Mouse (Mus musculus): Measurements from ENCODE around the gene Csk.

Gene Csk

DNA sequence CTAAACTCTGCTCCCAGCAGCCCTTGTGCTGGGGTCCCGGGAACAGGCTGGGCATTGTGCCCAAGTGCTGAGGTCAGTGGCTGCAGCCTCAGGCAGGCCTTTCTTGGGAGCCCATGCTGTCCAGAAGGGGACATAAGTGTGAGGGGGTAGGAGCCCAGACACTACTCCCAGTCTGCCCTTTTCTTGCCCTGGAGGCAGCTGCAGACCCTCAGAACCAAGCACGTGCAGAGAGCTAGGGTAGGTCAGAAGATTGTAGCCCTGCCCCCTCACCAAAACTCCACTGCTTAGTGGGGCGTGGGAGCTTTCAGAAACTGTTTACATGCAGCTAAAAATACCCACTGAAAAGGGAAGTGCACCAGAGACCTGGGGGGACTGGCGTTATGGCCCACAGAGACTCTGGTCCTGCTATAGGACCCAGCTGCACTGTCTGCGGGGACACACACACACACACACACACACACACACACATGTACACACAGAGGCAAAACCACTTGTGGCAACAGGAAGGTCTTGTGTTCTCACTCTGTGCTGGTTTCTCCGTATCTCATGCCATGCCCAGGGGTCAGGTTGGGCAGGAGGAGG is 15.6 kb downstream of the Csk start:
- peak; percentile 69 for DNase-seq (ENCODE audit: low read depth)

DNA sequence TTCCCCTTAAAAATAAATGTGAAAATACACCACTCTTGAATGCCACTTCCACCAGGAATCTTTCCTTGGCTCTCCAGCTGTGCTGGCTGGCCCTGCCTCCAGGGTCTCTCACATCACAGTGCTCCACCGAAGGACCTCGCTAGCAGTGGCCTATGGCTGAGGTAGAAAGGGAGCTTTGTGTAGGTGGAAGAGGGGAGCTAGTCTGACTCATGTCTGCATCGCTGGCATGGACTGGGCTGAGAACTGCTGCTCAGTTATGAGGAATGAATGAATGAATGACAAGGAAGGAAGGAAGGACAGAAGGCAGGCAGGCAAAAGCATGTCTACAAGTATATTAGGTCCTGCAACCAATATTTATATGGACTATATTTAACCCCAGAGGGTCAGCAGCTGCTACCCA is 16.2 kb downstream of the Csk start:
- DNase-seq (ENCODE audit: low read depth): peak; percentile 57

DNA sequence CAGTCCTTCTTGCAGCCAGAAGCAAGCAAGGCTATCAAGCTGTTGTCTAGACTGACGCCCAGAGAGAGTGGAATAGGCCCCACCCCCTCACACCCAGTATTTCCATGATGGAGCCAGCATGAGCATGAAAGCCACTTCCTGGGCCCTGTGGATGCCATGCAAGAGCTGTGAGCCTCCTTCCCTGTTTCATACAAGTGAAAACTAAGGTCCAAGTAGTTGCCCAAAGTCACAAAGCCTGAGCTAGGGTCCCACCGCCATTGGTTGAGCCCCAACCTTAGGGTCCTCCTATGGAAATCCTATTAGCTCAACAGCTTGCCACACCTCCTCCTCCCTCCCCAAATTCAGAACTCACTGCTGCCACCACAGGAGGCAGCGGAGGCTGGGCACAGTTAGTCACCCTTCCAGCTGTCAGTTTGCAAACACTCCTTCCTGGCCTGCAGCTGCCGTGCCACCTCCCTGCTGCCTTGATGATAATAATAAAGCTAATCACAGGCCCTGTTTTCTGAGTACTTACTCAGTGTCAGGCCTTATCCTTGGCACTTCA is 19.9 kb downstream of the Csk start:
- peak; percentile 41 for DNase-seq (ENCODE audit: low read depth)

DNA sequence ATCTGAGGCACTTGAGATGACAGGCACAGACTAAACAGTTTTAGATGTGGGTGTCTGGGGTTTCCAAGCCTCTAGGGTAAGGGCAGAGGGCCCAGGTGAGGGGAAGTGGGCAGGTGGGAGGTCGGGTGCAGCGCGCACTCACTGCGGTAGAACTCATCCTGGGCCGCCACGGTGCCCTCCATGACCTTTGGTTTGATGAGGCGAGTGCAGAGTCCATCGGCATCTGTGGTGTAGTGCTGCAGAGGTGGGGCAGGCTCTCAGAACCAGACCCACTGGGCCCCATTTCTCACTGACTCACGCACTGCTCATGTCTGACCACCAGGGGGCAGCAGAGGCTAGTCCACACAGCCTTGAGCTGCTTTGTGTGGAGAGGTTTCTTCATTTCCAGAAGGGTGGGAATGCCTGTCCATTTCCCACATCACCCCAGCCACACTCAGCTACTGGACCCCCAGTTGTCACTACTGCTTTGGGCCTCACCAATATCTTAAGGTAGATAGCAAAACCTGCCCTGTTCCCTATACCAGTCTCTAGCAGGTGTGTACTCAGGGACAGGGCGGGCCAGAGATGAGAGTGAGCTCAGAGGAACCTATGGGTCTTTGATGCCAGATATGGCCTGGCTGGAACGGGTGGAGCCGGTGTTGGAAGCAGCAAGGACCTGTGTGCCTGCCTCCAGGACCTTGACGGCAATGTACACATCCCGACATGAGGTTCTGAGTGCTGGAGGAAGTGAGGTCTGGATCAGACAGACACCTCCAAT is 24.1 kb downstream of the Csk start:
- DNase-seq (ENCODE audit: low read depth): peak; percentile 89

DNA sequence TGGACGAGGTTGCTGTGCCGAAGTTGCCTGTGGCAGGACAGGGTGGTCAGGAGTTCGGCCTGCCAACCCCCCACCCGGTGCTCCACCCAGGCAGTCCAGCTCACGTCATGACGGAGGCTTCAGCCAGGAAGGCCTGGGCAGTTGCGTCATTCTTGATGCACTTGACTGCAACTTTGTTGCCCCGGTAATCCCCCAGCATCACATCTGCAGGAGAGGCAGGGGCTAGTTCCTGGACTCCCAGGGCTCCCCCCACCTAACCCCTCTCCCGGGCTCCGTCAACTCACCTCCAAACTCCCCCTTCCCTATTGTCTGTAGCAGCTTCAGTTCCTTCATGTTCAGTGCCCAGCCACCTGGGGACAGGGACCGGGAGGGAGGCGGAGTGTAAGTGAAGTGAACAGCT is 24.7 kb downstream of the Csk start:
- no peak for DNase-seq (ENCODE audit: low read depth)

DNA sequence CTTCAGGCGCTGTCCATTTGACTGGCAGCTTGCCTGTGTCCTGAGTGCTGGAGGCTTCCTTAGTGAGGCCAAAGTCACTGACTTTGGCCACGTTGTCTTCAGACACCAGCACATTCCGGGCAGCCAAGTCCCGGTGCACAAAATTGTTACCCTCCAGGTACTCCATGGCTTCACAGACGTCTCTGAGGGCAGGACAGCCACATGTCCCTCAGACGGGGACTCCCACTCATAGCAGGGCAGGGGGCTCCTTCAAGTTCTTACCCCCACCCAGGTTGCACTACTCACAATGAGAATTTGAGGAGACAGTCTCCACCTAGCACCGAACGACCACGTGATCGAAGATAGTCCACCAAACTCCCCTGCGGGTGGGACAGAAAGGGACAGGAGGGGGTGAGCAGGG is 25.5 kb downstream of the Csk start:
- no peak for DNase-seq (ENCODE audit: low read depth)

DNA sequence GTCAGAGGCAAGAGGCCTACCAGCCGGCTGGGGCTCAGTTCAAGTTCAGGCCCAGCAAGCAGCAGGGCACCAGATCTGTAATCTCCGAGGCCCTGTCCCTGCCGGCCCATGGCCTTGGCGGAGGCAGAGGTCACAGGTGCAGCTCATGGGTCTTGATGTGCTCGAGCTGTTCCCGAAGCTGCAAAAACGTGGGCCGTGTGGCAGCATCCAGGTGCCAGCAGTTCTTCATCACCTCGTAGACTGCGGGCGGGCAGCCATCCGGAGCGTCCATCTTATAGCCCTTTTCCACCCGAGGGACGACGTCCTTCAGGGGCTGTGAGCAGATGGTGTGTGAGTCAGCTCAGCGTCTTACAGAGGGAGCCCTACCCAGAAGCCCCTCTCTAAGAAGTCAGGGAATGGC is 26.2 kb downstream of the Csk start:
- no peak for DNase-seq (ENCODE audit: low read depth)

DNA sequence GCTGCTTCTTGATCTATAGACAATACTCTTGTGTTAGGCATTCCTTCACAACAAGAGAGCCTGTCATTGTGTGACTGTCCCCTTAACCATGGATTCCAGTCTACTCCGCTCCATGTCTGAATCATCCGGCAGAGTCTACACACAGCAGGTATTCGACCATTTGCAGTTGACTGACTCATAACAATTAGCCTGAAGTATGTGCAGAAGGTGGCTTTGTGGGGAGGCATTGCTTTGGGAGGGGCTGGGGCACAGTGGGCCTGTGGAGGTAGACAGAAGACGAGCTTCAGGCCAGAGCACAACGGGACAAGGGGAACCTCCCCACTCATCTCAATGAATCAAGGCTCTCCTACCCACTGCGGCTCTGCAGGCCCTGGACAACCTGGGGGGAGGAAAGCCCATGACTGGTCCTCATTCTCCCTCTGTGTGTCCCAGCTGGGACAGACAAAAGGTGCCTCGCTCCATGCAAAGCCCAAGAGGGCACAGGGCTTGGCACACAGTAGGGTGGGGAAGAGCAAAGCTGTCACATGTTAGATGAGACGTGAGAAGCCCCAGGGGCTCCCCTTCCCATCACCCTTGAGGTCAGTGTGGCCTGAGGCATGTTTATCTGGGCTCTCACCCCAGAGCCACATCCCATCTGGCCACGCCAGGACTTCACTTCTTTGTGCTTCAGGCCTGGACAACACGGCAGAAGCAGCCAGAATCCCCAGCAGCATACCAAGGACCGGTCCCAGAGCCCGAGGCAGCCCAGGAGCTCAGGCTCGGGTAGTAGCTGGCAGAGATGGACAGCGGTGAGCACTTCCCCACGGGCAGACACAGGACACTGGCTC is 27.5 kb downstream of the Csk start:
- peak; percentile 59 for DNase-seq (ENCODE audit: low read depth)

DNA sequence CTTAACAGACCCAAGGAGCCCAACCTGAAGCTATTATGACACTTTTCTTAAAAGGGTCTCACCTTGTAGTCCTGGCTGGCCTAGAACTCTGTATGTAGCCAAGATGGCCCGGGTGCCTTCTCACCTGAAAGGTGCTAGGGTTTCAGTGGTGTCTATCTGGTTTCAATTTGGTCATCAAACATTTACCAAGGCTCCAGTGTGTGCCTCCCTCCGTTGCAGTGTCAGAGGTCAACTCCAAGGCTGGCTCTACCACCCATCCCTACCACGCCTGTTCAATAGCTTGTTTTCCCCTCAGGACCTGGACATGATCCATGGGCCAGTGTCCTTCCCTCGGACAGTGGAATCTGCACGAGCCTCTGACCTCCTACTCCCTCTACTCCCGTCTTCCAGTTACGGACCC is 29.1 kb downstream of the Csk start:
- DNase-seq (ENCODE audit: low read depth): no peak

DNA sequence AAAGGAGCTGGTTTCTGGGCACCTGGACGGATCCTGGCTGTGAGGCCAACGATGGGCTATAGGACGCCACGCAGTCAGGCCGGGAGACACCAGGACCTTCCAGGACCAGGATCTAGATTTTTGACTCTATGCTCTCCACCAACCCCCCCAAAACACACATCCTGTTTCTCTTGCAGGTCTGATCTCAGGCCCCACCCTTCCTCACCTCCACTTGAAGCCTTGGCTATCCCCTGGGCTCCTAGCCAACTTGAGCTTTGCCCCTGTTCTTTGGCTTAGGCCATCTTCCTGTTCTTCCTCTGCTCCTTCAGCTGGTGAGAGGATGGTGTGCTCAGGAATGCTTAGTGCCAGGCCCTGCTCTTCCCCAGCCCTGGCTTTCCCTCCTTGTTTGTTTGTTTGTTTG is 32.8 kb downstream of the Csk start, which contains the start of gene Lman1l:
Gene Lman1l (minus strand): TSS at position 101 of the 400 bp plus-strand sequence.
- DNase-seq (ENCODE audit: low read depth): no peak

DNA sequence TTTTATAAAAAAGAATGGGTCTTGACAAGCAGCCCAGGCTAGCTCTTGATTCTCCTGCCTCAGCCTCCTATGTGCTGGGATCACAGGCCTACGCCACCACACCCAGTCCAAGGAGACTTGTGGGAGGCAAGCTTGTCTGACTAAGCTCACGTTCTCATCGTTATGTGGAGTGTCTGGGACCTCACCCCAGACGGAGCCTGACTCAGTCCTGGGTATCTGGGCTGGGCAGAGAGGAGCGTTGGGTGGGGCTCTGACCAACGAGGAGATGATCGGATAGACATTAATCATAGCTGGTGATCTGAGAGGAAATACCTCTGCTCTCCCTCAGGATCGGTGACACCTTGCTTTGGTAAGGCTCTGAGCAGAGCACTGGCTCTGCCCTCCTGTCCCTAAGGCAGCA is 34.6 kb downstream of the Csk start:
- peak; percentile 48 for DNase-seq (ENCODE audit: low read depth)

DNA sequence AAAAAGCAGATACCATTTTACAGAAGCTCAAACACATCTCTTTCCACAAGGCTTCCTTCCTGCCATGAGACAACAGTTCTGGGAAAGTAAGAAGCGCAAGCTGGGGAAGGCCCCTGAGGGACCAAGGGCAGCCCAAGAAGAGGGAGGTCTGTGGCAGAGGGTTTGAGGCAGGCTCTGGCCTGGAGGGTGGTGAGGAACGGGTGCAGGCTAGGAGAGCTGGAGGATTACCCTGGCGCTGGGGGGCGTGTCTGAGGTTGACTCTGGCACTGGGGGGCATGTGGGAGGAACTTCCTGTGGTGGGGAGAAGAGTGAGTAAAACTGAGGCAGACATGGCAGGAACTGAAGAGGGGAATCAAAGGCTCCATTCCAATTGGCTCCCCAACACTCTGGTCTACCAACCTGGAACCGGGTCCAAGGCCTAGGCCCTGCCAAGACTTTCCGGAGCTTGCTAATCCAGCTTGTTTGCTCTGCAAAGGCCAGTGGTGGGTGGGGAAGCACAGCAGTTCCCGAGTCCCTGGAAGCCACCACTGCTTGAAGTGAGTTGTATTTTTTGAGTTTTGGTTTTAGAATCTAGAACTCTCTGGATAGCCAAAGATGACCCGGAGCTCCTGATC is 35.8 kb downstream of the Csk start:
- no peak for DNase-seq (ENCODE audit: low read depth)

DNA sequence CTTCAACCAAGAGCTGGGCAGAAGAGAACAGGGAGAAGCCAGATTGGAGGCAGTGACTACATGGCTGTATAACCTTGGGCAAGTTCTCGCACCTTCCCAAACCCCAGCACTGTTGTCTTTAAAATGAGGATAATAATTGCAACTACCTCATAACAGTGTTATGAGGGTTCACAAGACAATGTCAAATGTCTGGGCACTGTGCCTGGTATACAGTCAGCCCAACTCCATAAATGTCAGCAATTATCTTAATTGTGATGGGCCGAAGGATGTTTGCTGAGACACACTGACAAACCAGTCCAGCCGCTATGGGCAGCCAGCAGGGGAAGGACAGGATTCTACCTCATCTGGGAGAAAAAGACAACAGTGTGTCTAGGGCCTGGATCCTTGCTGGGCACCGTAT is 38.6 kb downstream of the Csk start:
- DNase-seq (ENCODE audit: low read depth): peak; percentile 58

DNA sequence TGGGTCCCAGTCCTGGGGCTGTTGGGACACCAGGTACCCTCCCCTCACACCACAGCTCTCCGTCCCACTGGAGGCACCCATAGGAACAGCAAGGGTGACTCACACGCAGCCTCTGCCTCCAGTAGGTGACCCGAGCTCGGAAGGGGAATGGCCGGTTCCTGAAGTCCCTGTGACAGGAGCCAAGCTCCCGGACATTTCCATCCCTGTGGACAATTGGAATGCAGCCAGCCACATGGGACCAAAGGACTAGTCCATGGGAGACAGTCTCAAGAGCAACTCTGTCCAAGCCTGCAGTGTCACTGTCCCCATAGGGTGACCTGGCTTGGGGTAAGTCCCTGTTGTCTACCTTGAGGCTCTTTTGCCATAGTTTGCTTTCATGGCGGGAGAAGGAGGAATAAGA is 39.5 kb downstream of the Csk start:
- DNase-seq (ENCODE audit: low read depth): no peak

DNA sequence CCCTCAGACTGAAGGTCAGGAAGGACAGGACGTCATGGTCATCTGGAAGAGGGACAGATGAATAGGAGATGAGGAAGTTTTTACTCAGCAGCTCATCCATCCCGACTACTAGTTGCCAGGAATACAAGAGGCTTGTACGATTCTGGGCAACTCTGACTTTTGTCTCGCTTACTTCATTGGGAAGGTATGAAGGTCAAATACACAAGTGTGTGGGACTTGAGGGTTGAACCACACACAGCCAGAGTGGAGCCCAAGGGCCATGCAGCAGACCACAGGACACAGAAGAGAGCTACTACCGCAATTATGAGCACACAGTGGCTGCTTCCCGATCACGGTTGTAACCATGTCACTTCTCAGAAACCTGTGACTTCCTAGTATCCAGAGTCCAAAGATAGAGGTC is 40.8 kb downstream of the Csk start:
- peak; percentile 45 for DNase-seq (ENCODE audit: low read depth)

DNA sequence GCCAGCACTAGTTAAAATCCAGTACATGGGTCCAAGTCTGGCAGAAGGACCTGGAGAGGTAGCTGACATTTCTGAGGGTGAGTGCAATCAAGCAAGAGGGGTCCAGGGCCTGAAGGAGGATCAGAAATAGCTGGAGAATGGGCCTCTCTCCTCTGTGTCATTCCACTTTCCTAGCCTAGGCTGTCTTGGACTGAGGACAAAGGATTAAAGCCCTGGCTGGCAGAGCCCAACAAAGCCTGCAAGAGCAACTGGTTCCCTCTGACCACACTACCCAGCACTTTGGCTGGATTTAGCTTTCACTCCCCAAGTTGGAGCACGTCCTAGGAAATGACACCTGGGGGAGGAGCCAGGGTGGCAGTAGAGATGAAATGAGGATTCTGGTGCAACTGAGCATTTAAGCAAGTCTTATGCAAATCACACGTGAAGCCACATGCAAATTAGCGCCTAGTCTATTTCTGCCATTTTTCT is 43.0 kb downstream of the Csk start:
- DNase-seq (ENCODE audit: low read depth): peak; percentile 39

DNA sequence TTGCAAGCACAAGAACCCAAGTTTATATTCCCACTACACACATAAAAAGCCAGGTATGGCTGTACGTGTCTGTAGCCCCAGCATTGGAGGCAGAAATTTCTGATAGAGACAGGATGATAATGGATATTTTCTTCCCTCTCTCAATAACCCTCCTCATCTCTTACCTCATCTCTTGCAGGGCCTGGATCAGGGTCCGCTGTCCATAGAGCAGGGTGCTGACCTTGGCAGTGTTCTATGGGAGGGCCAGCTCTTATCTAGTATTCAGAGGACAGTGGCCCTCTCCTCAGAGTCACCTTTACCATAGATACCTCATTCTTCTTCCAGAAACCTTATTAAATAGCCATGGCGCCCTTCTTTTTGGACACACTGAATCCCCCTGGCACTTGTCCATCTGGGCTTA is 43.6 kb downstream of the Csk start:
- no peak for DNase-seq (ENCODE audit: low read depth)

DNA sequence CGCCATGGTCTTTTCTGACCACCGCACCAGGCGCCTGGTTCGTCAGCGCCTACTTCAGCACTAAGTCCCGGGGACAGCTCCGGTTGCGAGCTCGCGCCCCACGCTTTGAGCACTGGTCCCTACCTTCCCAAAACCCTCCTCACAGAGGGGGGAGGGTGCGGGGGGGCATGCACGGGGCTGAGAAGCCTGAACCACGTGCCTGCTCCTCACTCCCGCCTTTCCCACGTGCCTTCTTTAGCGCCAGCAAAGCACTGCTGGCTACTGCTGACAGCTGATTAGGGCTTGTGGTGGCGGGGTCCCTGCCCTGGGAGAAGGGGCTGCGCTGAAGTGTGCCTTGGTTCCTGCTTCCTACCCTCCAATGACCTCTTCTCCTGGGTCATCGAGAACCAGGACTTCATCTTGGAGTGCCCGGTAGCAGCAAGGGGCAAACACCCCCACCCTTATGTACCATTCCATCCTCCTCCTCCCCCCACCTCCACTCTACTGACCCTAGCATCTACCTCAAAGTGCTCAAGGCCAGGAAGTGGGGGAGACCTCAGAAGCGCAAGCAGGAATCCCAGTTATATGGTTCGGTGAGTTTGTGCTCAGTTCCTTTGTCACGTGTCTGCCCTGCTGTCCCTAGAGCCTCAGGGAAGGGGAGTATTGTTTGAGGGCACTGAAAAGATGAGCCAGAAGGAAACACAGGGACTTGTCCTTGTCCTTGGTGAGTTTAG is 47.1 kb downstream of the Csk start, which contains the start of gene Cplx3:
Gene Cplx3 (minus strand): TSS at position 143 of the 713 bp plus-strand sequence.
- DNase-seq (ENCODE audit: low read depth): peak; percentile 36

DNA sequence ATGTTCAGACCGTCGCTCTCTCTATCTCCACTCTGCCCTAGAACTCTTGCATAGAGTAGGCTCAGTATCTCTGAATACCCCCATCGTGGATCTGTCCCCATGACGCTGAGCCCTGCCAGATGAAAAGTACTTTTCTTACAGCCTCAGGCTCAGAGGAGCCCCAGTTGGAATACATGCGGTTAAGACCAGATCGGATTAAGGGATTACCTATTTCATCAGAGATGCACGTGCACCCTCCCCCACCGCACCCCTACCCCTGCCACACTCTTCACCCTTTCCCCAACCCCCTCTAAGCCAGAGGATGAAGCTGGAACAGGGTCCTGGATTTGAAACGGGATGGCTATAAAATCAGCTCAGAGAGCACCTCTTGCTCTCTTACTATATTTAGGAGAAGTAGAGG is 47.9 kb downstream of the Csk start:
- DNase-seq (ENCODE audit: low read depth): no peak

DNA sequence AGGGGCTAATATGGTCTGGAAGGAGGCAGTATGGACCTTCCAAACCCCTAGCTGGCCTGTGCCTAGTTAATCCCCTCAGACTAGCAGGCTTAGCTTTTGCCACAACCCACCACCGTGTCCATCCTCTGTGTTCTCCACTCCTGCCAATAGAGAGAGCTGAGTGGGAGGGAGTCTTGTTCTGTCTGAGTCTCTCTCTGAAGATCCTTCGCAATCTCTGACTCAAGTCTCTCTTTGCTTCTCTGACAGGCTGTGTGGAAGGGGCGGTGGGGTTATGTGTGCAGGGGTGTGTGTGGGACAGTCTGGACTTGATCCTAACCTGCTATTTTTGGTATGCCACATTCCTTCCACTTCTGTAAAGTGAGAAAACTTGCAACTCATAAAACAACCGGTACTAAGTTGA is 48.6 kb downstream of the Csk start:
- DNase-seq (ENCODE audit: low read depth): no peak

DNA sequence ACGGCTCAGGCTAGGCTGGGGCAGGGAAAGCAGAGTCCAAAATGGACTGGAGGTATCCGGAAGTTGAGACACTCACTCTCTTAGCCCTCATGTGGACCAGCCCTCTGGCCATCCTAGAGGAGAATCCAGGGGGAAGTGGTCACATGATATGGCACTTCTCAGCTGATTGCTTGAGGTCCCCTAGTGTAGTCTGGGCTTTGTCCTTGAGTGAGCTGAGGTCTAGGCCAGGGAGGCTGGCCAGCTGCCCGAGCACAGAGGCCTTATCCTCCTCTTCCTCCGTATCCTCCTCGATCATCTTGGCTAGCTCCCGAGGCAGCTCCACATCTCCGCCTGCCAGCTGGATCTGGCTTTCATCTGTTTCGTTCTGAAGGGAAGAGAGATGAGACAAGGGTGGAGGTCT is 51.3 kb downstream of the Csk start:
- no peak for DNase-seq (ENCODE audit: low read depth)

DNA sequence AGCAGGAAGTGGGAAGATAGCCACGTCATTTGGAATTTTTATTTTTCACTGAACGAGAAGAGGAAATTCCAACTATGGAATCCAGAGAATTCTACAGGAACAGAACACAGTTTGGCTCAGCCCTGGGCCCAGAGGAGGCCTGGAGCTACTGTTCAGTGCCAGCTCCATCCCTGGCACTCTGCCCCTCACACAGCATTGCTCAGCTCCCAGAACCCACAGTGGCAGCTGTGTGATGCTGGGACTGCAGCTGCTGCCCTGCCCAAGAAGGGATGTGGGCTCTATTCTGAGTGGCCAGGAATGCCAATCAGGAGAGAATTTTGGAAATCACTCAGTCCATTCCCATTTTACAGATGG is 52.1 kb downstream of the Csk start:
- DNase-seq (ENCODE audit: low read depth): peak; percentile 71
